Mouse (Mus musculus) large intestine, adult 2 months (tissue): ENCODE measurements around the gene Stam2. TPM values are rescaled to one million over a fixed set of nuclear protein-coding genes. Genes with fewer than 3 reads are reported as not detected.

Experiments used
- DNase-seq: peaks from one replicate; pipeline ENCODE4 v3.0.0-alpha.2; 2012; ENCODE audit warnings: low read depth, low spot score
- WGBS: fragments of 180-500 bp; shearing (Covaris S2); methylation state at CpG from one replicate; pipeline ENCODE4 v1.1.7; 2018; 5-methylcytosine and 5-hydroxymethylcytosine counted together
- polyA plus RNA-seq: library from polyadenylated mRNA; depleted of rRNA; stranded (reverse); fragments of >200 nt; gene quantifications from 2 replicates; pipeline ENCODE4 v1.2.3, GENCODE M21; 2012

Stam2 gene
- polyA plus RNA-seq, 1 experiment: 7.5 TPM

- WGBS: 85% methylated on average over 7 of the region's 7 CpGs
- no peak for DNase-seq
These were observed 9.5 kb downstream of the Stam2 start for GRCm38 (mm10) chr2:52732611-52733010.

GRCm38 (mm10) chr2:52732001-52732400 is 10.1 kb downstream of the Stam2 start:
- no peak for DNase-seq
- WGBS: 84% methylated on average over 5 of the region's 5 CpGs

- WGBS: 92% methylated on average over 6 of the region's 6 CpGs
- no peak for DNase-seq
These were observed 11.2 kb downstream of the Stam2 start for GRCm38 (mm10) chr2:52730891-52731290.

GRCm38 (mm10) chr2:52720231-52721025 is 21.7 kb downstream of the Stam2 start:
- 46% methylated on average over 13 of the region's 13 CpGs for WGBS
- DNase-seq: no peak

GRCm38 (mm10) chr2:52717076-52717475 is 25.0 kb downstream of the Stam2 start:
- no peak for DNase-seq
- 90% methylated on average over 5 of the region's 5 CpGs for WGBS

GRCm38 (mm10) chr2:52715538-52715937 is 26.5 kb downstream of the Stam2 start:
- WGBS: 90% methylated on average over 6 of the region's 6 CpGs
- no peak for DNase-seq

- WGBS: 97% methylated on average over 4 of the region's 4 CpGs
- DNase-seq: no peak
These were observed 28.0 kb downstream of the Stam2 start for GRCm38 (mm10) chr2:52714111-52714510.

GRCm38 (mm10) chr2:52710804-52711203 is 31.3 kb downstream of the Stam2 start:
- DNase-seq: no peak
- 82% methylated on average over 2 of the region's 2 CpGs for WGBS

- WGBS: 93% methylated on average over 5 of the region's 5 CpGs
- DNase-seq: no peak
These were observed 32.7 kb downstream of the Stam2 start for GRCm38 (mm10) chr2:52709417-52709816.

- DNase-seq: no peak
- WGBS: 93% methylated on average over 11 of the region's 11 CpGs
These were observed 40.6 kb downstream of the Stam2 start for GRCm38 (mm10) chr2:52701368-52702036.

GRCm38 (mm10) chr2:52700352-52700751 is 41.7 kb downstream of the Stam2 start:
- no peak for DNase-seq
- WGBS: 80% methylated on average over 5 of the region's 5 CpGs

- 66% methylated on average over 6 of the region's 6 CpGs for WGBS
- DNase-seq: no peak
These were observed 47.5 kb downstream of the Stam2 start for GRCm38 (mm10) chr2:52694604-52695003.

GRCm38 (mm10) chr2:52691745-52692144 is 50.3 kb downstream of the Stam2 start:
- WGBS: 85% methylated on average over 4 of the region's 4 CpGs
- DNase-seq: no peak

GRCm38 (mm10) chr2:52686601-52687000 is 55.5 kb downstream of the Stam2 start:
- 82% methylated on average over 6 of the region's 6 CpGs for WGBS
- no peak for DNase-seq

GRCm38 (mm10) chr2:52677589-52677988 is 64.5 kb downstream of the Stam2 start:
- no peak for DNase-seq
- WGBS: 65% methylated on average over 4 of the region's 4 CpGs

GRCm38 (mm10) chr2:52676913-52677303 is 65.2 kb downstream of the Stam2 start:
- no peak for DNase-seq
- 19% methylated on average over 6 of the region's 6 CpGs for WGBS

- no peak for DNase-seq
- WGBS: 2% methylated on average over 68 of the region's 77 CpGs
These were observed 65.8 kb downstream of the Stam2 start, which contains the start of gene Cacnb4 for GRCm38 (mm10) chr2:52676023-52676912. Gene Cacnb4 (minus strand): TSS chr2:52676831.

- 1% methylated on average over 40 of the region's 42 CpGs for WGBS
- DNase-seq: no peak
These were observed 66.6 kb downstream of the Stam2 start for GRCm38 (mm10) chr2:52675278-52675987.

- under 1% methylated on average over 19 of the region's 19 CpGs for WGBS
- no peak for DNase-seq
These were observed 67.2 kb downstream of the Stam2 start for GRCm38 (mm10) chr2:52674886-52675277.
